Mouse (Mus musculus): ENCODE results near the gene Rgs6.

Gene Rgs6

GRCm38 (mm10) chr12:82855333-82856107, 267.4 kb downstream of the Rgs6 start:
- DNase-seq (ENCODE audit: low spot score): no peak

- no peak for DNase-seq (ENCODE audit: low spot score)
These were observed 277.6 kb downstream of the Rgs6 start for GRCm38 (mm10) chr12:82865686-82866085.

- no peak for DNase-seq (ENCODE audit: low spot score)
These were observed 292.6 kb downstream of the Rgs6 start for GRCm38 (mm10) chr12:82880711-82881110.

- no peak for DNase-seq (ENCODE audit: low spot score)
These were observed 295.0 kb downstream of the Rgs6 start for GRCm38 (mm10) chr12:82883079-82883478.

- no peak for DNase-seq (ENCODE audit: low spot score)
These were observed 307.1 kb downstream of the Rgs6 start for GRCm38 (mm10) chr12:82894971-82895838.

- DNase-seq (ENCODE audit: low spot score): no peak
These were observed 317.7 kb downstream of the Rgs6 start for GRCm38 (mm10) chr12:82905773-82906172.

GRCm38 (mm10) chr12:82910846-82911245, 322.8 kb downstream of the Rgs6 start:
- DNase-seq (ENCODE audit: low spot score): no peak

GRCm38 (mm10) chr12:82914127-82914526, 326.0 kb downstream of the Rgs6 start:
- DNase-seq (ENCODE audit: low spot score): no peak

- DNase-seq (ENCODE audit: low spot score): no peak
These were observed 332.1 kb downstream of the Rgs6 start for GRCm38 (mm10) chr12:82920146-82920545.

- DNase-seq (ENCODE audit: low spot score): no peak
These were observed 333.4 kb downstream of the Rgs6 start for GRCm38 (mm10) chr12:82921287-82922015.

GRCm38 (mm10) chr12:82922856-82923506, 334.9 kb downstream of the Rgs6 start:
- DNase-seq (ENCODE audit: low spot score): no peak

GRCm38 (mm10) chr12:82932706-82933461, 344.8 kb downstream of the Rgs6 start:
- peak; percentile 6 for DNase-seq (ENCODE audit: low spot score)

GRCm38 (mm10) chr12:82935121-82935762, 347.1 kb downstream of the Rgs6 start:
- DNase-seq (ENCODE audit: low spot score): no peak

GRCm38 (mm10) chr12:82935767-82936166, 347.7 kb downstream of the Rgs6 start:
- DNase-seq (ENCODE audit: low spot score): no peak

- DNase-seq (ENCODE audit: low spot score): no peak
These were observed 352.4 kb downstream of the Rgs6 start for GRCm38 (mm10) chr12:82940461-82940860.

GRCm38 (mm10) chr12:82946507-82946906, 358.4 kb downstream of the Rgs6 start:
- peak; percentile 75 for DNase-seq (ENCODE audit: low spot score)

- DNase-seq (ENCODE audit: low spot score): no peak
These were observed 373.0 kb downstream of the Rgs6 start for GRCm38 (mm10) chr12:82961111-82961510.

GRCm38 (mm10) chr12:82961852-82962251, 373.8 kb downstream of the Rgs6 start:
- no peak for DNase-seq (ENCODE audit: low spot score)

GRCm38 (mm10) chr12:82970521-82971105, 382.5 kb downstream of the Rgs6 start:
- DNase-seq (ENCODE audit: low spot score): no peak

GRCm38 (mm10) chr12:82971176-82971575, 383.1 kb downstream of the Rgs6 start:
- no peak for DNase-seq (ENCODE audit: low spot score)

All from urinary bladder, postnatal 25 days (tissue).